ENCODE assay signal across 8 mouse cellular contexts in genomic region chr12:27849537-27849936, GRCm38 (mm10).
A peak's percentile ranks its signal among the peaks of the same experiment; 100 is the strongest.
DNase-seq lines count a peak whose midpoint lies in the region; ATAC-seq and TF ChIP-seq lines count a peak whose summit lies in the region.

No protein-coding gene starts in this region.

- peak; percentile 39 for TF ChIP-seq CTCF in heart, adult 2 months (IDR thresholded peaks at IDR 0.05)
- TF ChIP-seq CTCF in lung, embryonic 14.5 days (IDR thresholded peaks at IDR 0.05; ENCODE audit: low read depth) = peak; percentile 47
- TF ChIP-seq CTCF in Patski (IDR thresholded peaks at IDR 0.05) = peak; percentile 64

- no peaks in the 10 kb centered on the region for H3K27me3 ChIP-seq in heart, adult 2 months (ENCODE audit: control insufficient read depth, insufficient read depth, low read length)
- H3K27me3 ChIP-seq in lung, embryonic 14.5 days (ENCODE audit: insufficient read depth, low read length) = no peaks in the 10 kb centered on the region
- H3K27me3 ChIP-seq in Patski = no peaks in the 10 kb centered on the region

- in situ Hi-C loops in Patski (cut with MboI; ENCODE audit: low pct_unique_long_range_greater_than_20kb) = loop anchor here (5.0 to 10.0 kb wide), 3 partner anchors 247 to 1315 kb away; partner anchors contain the start of gene Sox11

- intact Hi-C loops in heart, adult 2 months (cut with DNase I) = no loop called here

- POLR2A ChIA-PET in Patski (lab: Charles Lee) = no interaction called here

- WGBS in heart, adult 2 months = 91% methylated on average over 3 of the region's 3 CpGs
- 82% methylated on average over 3 of the region's 3 CpGs for WGBS in lung, embryonic 14.5 days

- no peak overlapping the region for H3K9ac ChIP-seq in heart, adult 2 months (ENCODE audit: low read depth, low read length)
- H3K9ac ChIP-seq in lung, embryonic 14.5 days = no peak overlapping the region

- CTCF ChIA-PET in Patski (lab: Charles Lee) = no interaction called here

- no peak overlapping the region for H3K4me3 ChIP-seq in heart, adult 2 months
- H3K4me3 ChIP-seq in lung, embryonic 14.5 days (ENCODE audit: low read depth, low read length) = no peak overlapping the region

- no peak for ATAC-seq in lung, embryonic 14.5 days (ENCODE audit: insufficient read depth)
- peak; percentile 65 for ATAC-seq in Patski

- H3K36me3 ChIP-seq in heart, adult 2 months (ENCODE audit: control insufficient read depth, insufficient read depth, low read length) = no peaks in the 10 kb centered on the region
- H3K36me3 ChIP-seq in lung, embryonic 14.5 days (ENCODE audit: insufficient read depth) = no peaks in the 10 kb centered on the region

- H3K27ac ChIP-seq in heart, adult 2 months = no peak overlapping the region
- H3K27ac ChIP-seq in lung, embryonic 14.5 days (ENCODE audit: low read depth) = no peak overlapping the region

- H3K79me2 ChIP-seq in heart, adult 2 months (replicated peaks; ENCODE audit: control insufficient read depth, insufficient read depth, low read length) = no peaks in the 10 kb centered on the region

- DNase-seq in heart, adult 2 months = no peak
- no peak for DNase-seq in heart, adult 11 months
- DNase-seq in lung, embryonic 14.5 days = peak; percentile 53
- DNase-seq in lung, postnatal 25 days (ENCODE audit: low spot score) = no peak
- DNase-seq in Patski (ENCODE audit: low read depth, low spot score) = no peak
- peak; percentile 14 to 64 for DNase-seq in kidney, postnatal 36 days
- DNase-seq in c-Kit-positive CD71-positive TER-119-positive erythroid progenitor cells, embryonic 14.5 days (ENCODE audit: low spot score) = no peak
- no peak for DNase-seq in frontal cortex, postnatal 25 days (ENCODE audit: low spot score in 2 of 2)

- H3K9me3 ChIP-seq in lung, embryonic 14.5 days (ENCODE audit: low read depth, low read length) = no peaks in the 10 kb centered on the region

- TF ChIP-seq POLR2A in heart, adult 2 months (IDR thresholded peaks at IDR 0.05; ENCODE audit: insufficient read depth, low read depth, low read length) = no peak

- no peak for TF ChIP-seq EP300 in heart, adult 2 months (IDR thresholded peaks at IDR 0.05; ENCODE audit: insufficient read depth, low read depth, low read length)

- no peak overlapping the region for H3K4me2 ChIP-seq in lung, embryonic 14.5 days

- H3K4me1 ChIP-seq in heart, adult 2 months (ENCODE audit: control insufficient read depth, insufficient read depth, low read length) = no peaks in the 10 kb centered on the region
- no peaks in the 10 kb centered on the region for H3K4me1 ChIP-seq in lung, embryonic 14.5 days (ENCODE audit: insufficient read depth)

Comparison
In these comparisons a context has a peak if more than half of its experiments do, and no peak if none do; other contexts are left out.
1. DNase-seq: peak in lung, embryonic 14.5 days (single experiment) and kidney, postnatal 36 days (2 of 2); none in heart, adult 2 months (0 of 2), heart, adult 11 months (single experiment), lung, postnatal 25 days (single experiment), Patski (single experiment), c-Kit-positive CD71-positive TER-119-positive erythroid progenitor cells, embryonic 14.5 days (single experiment) and frontal cortex, postnatal 25 days (0 of 2).
2. Peak in every context shown above with its lines, with median percentiles within 50 percentile points of each other: CTCF ChIP-seq.